25 mouse cellular contexts compared by ENCODE assay signal in genomic region chr19:28657686-28658195, GRCm38 (mm10). TPM values are rescaled to one million over a fixed set of nuclear protein-coding genes. Genes with fewer than 3 reads are reported as not detected.
DNase-seq lines count a peak whose midpoint lies in the region; ATAC-seq and TF ChIP-seq lines count a peak whose summit lies in the region.
"Had no signal": no experiment of that assay in that cellular context is flagged by ENCODE, and none has a peak within 500 bp of the region (broad histone marks: within the 10 kb centered on the region; RNA-seq: fewer than 3 reads in every experiment).

No protein-coding gene starts in this region.

- no peak overlapping the region for H3K4me2 ChIP-seq in kidney, embryonic 15.5 days
- H3K4me2 ChIP-seq in midbrain, embryonic 16.5 days (ENCODE audit: low read length), result no peak overlapping the region
- H3K4me2 ChIP-seq: embryonic facial prominence, embryonic 12.5 days; embryonic facial prominence, embryonic 15.5 days; heart, embryonic 12.5 days; heart, embryonic 15.5 days; hindbrain, embryonic 13.5 days had no signal

- H3K27ac ChIP-seq in kidney, adult 2 months (ENCODE audit: insufficient read depth, low read depth, low read length), result peak overlapping the region; percentile 98
- H3K27ac ChIP-seq in kidney, embryonic 15.5 days, result peak overlapping the region; percentile 85
- H3K27ac ChIP-seq in layer of hippocampus, adult 2 months, result peak overlapping the region; percentile 23; the same call in 1 of the 2 replicates
- no peak overlapping the region for H3K27ac ChIP-seq in midbrain, embryonic 16.5 days (ENCODE audit: low read length)
- H3K27ac ChIP-seq in midbrain, embryonic 10.5 days (replicated peaks), result no peak overlapping the region
- H3K27ac ChIP-seq: embryonic facial prominence, embryonic 12.5 days; embryonic facial prominence, embryonic 15.5 days; heart, embryonic 15.5 days; hindbrain, embryonic 10.5 days; hindbrain, embryonic 13.5 days had no signal

- TF ChIP-seq CTCF in kidney, adult 2 months (conservative IDR thresholded peaks at IDR 0.05; ENCODE audit: insufficient read depth, insufficient read length, low read depth, low read length), result no peak
- no peak for TF ChIP-seq CTCF in layer of hippocampus, adult 2 months (conservative IDR thresholded peaks at IDR 0.05)

- no peak for TF ChIP-seq POLR2A in kidney, adult 2 months (IDR thresholded peaks at IDR 0.05; ENCODE audit: low read depth, low read length)

- WGBS in kidney, adult 2 months, result 35% methylated on average over 5 of the region's 5 CpGs
- WGBS in kidney, embryonic 15.5 days, result 64% methylated on average over 5 of the region's 5 CpGs
- 56% methylated on average over 5 of the region's 5 CpGs for WGBS in midbrain, embryonic 16.5 days
- WGBS in midbrain, embryonic 10.5 days, result 77% methylated on average over 5 of the region's 5 CpGs

- H3K36me3 ChIP-seq in kidney, adult 2 months (ENCODE audit: control insufficient read depth, insufficient read depth, low read length), result no peaks in the 10 kb centered on the region; the same call in 1 of the 2 replicates
- H3K36me3 ChIP-seq in kidney, embryonic 15.5 days, result no peaks in the 10 kb centered on the region
- no peaks in the 10 kb centered on the region for H3K36me3 ChIP-seq in midbrain, embryonic 16.5 days (ENCODE audit: control insufficient read depth, insufficient read depth, low read length)
- H3K36me3 ChIP-seq in midbrain, embryonic 10.5 days, result peaks cover 6% of the 10 kb centered on the region; the same call in 1 of the 2 replicates
- H3K36me3 ChIP-seq: embryonic facial prominence, embryonic 12.5 days; heart, embryonic 12.5 days; heart, embryonic 15.5 days; hindbrain, embryonic 10.5 days; hindbrain, embryonic 13.5 days had no signal

- H3K9ac ChIP-seq in kidney, embryonic 15.5 days, result no peak overlapping the region
- no peak overlapping the region for H3K9ac ChIP-seq in midbrain, embryonic 16.5 days (ENCODE audit: low read depth, low read length)
- H3K9ac ChIP-seq: embryonic facial prominence, embryonic 12.5 days; embryonic facial prominence, embryonic 15.5 days; heart, embryonic 12.5 days; heart, embryonic 15.5 days; hindbrain, embryonic 13.5 days had no signal

- peaks cover 47% of the 10 kb centered on the region for H3K4me1 ChIP-seq in kidney, adult 2 months (ENCODE audit: control insufficient read depth, insufficient read depth, low read length)
- H3K4me1 ChIP-seq in kidney, embryonic 15.5 days, result peaks cover 62% of the 10 kb centered on the region
- H3K4me1 ChIP-seq in midbrain, embryonic 16.5 days (ENCODE audit: control insufficient read depth, insufficient read depth, low read length), result peaks cover 3% of the 10 kb centered on the region; the same call in 1 of the 2 replicates
- no peaks in the 10 kb centered on the region for H3K4me1 ChIP-seq in midbrain, embryonic 10.5 days
- H3K4me1 ChIP-seq: embryonic facial prominence, embryonic 12.5 days; heart, embryonic 15.5 days had no signal

- peak; percentile 78 for DNase-seq in kidney, adult 2 months
- DNase-seq in kidney, postnatal 14 days, result no peak
- DNase-seq in kidney, postnatal 25 days, result no peak
- DNase-seq in layer of hippocampus, adult 2 months (ENCODE audit: low spot score in 2 of 2), result no peak
- no peak for DNase-seq in layer of hippocampus, adult 9-10 months (ENCODE audit: low spot score)
- no peak for DNase-seq in midbrain, embryonic 10.5 days (ENCODE audit: low spot score)
- DNase-seq: adrenal gland, adult 8-10 months; adrenal gland, postnatal 25 days; cerebellum, adult 18-20 months; cerebellum, adult 9-10 months; cerebellum, postnatal 14 days; gastrocnemius, postnatal 25 days; heart, adult 18-20 months; heart, postnatal 10 days; heart, postnatal 36 days had no signal

- H3K4me3 ChIP-seq in kidney, adult 2 months (ENCODE audit: insufficient read depth, low read depth, low read length), result no peak overlapping the region
- H3K4me3 ChIP-seq in kidney, embryonic 15.5 days (replicated peaks), result no peak overlapping the region
- no peak overlapping the region for H3K4me3 ChIP-seq in layer of hippocampus, adult 2 months
- H3K4me3 ChIP-seq in midbrain, embryonic 16.5 days (ENCODE audit: low read depth, low read length), result no peak overlapping the region
- H3K4me3 ChIP-seq in midbrain, embryonic 10.5 days, result no peak overlapping the region
- H3K4me3 ChIP-seq: embryonic facial prominence, embryonic 12.5 days; embryonic facial prominence, embryonic 15.5 days; heart, embryonic 12.5 days; heart, embryonic 15.5 days; hindbrain, embryonic 10.5 days; hindbrain, embryonic 13.5 days had no signal

- no peak for ATAC-seq in kidney, embryonic 15.5 days (replicated peaks; ENCODE audit: low FRiP score)
- peak; percentile 60; the same call in 1 of the 2 replicates for ATAC-seq in midbrain, embryonic 16.5 days
- ATAC-seq: activated CD4-positive, CD25-positive, alpha-beta regulatory T cell, adult 4 months; forebrain, embryonic 14.5 days had no signal

- no peaks in the 10 kb centered on the region for H3K27me3 ChIP-seq in kidney, adult 2 months (replicated peaks; ENCODE audit: control insufficient read depth, insufficient read depth, low read length)
- no peaks in the 10 kb centered on the region for H3K27me3 ChIP-seq in kidney, embryonic 15.5 days
- H3K27me3 ChIP-seq in midbrain, embryonic 16.5 days (ENCODE audit: control insufficient read depth, insufficient read depth, low read depth, low read length), result no peaks in the 10 kb centered on the region
- peaks cover under 1% of the 10 kb centered on the region; the same call in 1 of the 2 replicates for H3K27me3 ChIP-seq in midbrain, embryonic 10.5 days (ENCODE audit: low read depth, poor library complexity, severe bottlenecking)
- H3K27me3 ChIP-seq: embryonic facial prominence, embryonic 15.5 days; heart, embryonic 12.5 days; heart, embryonic 15.5 days had no signal

- no peaks in the 10 kb centered on the region for H3K9me3 ChIP-seq in kidney, embryonic 15.5 days (replicated peaks)
- no peaks in the 10 kb centered on the region for H3K9me3 ChIP-seq in midbrain, embryonic 16.5 days (replicated peaks; ENCODE audit: control insufficient read depth, low read length, poor library complexity, severe bottlenecking)
- no peaks in the 10 kb centered on the region for H3K9me3 ChIP-seq in midbrain, embryonic 10.5 days (replicated peaks)
- H3K9me3 ChIP-seq: embryonic facial prominence, embryonic 12.5 days; embryonic facial prominence, embryonic 15.5 days; heart, embryonic 12.5 days; heart, embryonic 15.5 days; hindbrain, embryonic 10.5 days; hindbrain, embryonic 13.5 days had no signal

RNA-seq across cellular contexts. Expression of gene Glis3, which starts 22.1 kb away (rescaled TPM):
- polyA plus RNA-seq in kidney, adult 2 months (2012; rRNA removed), result 23.7 and 28.7 TPM in 2 replicates
- polyA plus RNA-seq in kidney, embryonic 15.5 days (2015; fragmentation: Nextera tagmentation; extraction: Ambion mirVana), result 8.4 and 9.2 TPM in 2 replicates
- total RNA-seq in layer of hippocampus, adult 2 months (2021), result 10 to 100 TPM; 33.0 to 36.4 TPM
- polyA plus RNA-seq in midbrain, embryonic 16.5 days (2015; fragmentation: Nextera tagmentation; extraction: Ambion mirVana), result 2.5 and 2.7 TPM in 2 replicates
- polyA plus RNA-seq in midbrain, embryonic 10.5 days (2016; fragmentation: Nextera tagmentation; extraction: Ambion mirVana), result 4.1 and 4.3 TPM in 2 replicates

Comparison
In these comparisons a context has a peak if more than half of its experiments do, and no peak if none do; other contexts are left out.
1. H3K27ac ChIP-seq: peak in kidney, adult 2 months (single experiment), kidney, embryonic 15.5 days (single experiment) and layer of hippocampus, adult 2 months (single experiment); none in midbrain, embryonic 16.5 days (single experiment) and midbrain, embryonic 10.5 days (single experiment).